Mouse (Mus musculus) MEL (cell line): Measurements from ENCODE around the gene Rora.

Experiments used
- CTCF ChIP-seq, 3 experiments: IDR thresholded peaks in 2 of 3; conservative IDR thresholded peaks in 1 of 3; 2 replicates each; pipeline ENCODE4 v1.5.1; 2011 to 2012; ENCODE audit warnings: low read length in 3 of 3, low read depth in 2 of 3, mild to moderate bottlenecking in 2 of 3, improper control_type of control experiment in 1 of 3, inconsistent platforms in 1 of 3, mixed read lengths in 1 of 3, moderate library complexity in 1 of 3; ENCODE audit not compliant: control insufficient read depth in 1 of 3, insufficient read depth in 1 of 3, poor library complexity in 1 of 3, severe bottlenecking in 1 of 3
- E2F4 ChIP-seq: IDR thresholded peaks from 2 replicates; pipeline ENCODE4 v1.6.1; 2011; ENCODE audit warnings: low read depth, low read length, improper control_type of control experiment, borderline replicate concordance
- MAFK ChIP-seq: IDR thresholded peaks from 2 replicates; pipeline ENCODE4 v1.6.1; 2011; ENCODE audit warnings: low read depth, mild to moderate bottlenecking, low read length, improper control_type of control experiment, borderline replicate concordance
- MAX ChIP-seq: IDR thresholded peaks from 2 replicates; pipeline ENCODE4 v1.6.1; 2011; ENCODE audit warnings: low read length, improper control_type of control experiment
- POLR2A ChIP-seq, 2 experiments: IDR thresholded peaks; 2 replicates each; pipeline ENCODE4 v1.6.1; 2011 to 2012; ENCODE audit warnings: low read length in 2 of 2, mild to moderate bottlenecking in 2 of 2, control low read depth in 1 of 2, improper control_type of control experiment in 1 of 2, low read depth in 1 of 2, moderate library complexity in 1 of 2; ENCODE audit not compliant: control insufficient read depth in 1 of 2, insufficient read depth in 1 of 2, poor library complexity in 1 of 2
- UBTF ChIP-seq: IDR thresholded peaks from 2 replicates; pipeline ENCODE4 v1.6.1; 2012; ENCODE audit warnings: low read depth, mild to moderate bottlenecking, inconsistent platforms, low read length, improper control_type of control experiment, moderate library complexity, borderline replicate concordance; ENCODE audit not compliant: insufficient read depth
- ZC3H11A ChIP-seq: IDR thresholded peaks from 2 replicates; pipeline ENCODE4 v1.6.1; 2012; ENCODE audit warnings: low read depth, mild to moderate bottlenecking, inconsistent platforms, low read length, improper control_type of control experiment

GRCm38 (mm10) chr9:68845556-68845955 is 192.0 kb downstream of the Rora start:
- TF ChIP-seq MAX (no peak), CTCF (IDR thresholded peaks at IDR 0.05 in 2 of 3, conservative IDR thresholded peaks at IDR 0.05 in 1 of 3; ENCODE audit: control insufficient read depth in 1 of 3, insufficient read depth in 1 of 3, low read depth in 2 of 3, low read length in 3 of 3, poor library complexity in 1 of 3, severe bottlenecking in 1 of 3) (no peak), POLR2A (IDR thresholded peaks at IDR 0.05; ENCODE audit: control insufficient read depth in 1 of 2, insufficient read depth in 1 of 2, low read depth in 1 of 2, low read length in 2 of 2, poor library complexity in 1 of 2) (no peak), UBTF (no peak), E2F4 (no peak), MAFK (no peak), ZC3H11A (no peak)
